Mouse (Mus musculus) heart, embryonic 14.5 days (tissue): Measurements from ENCODE around the gene Zfp952. TPM values are rescaled to one million over a fixed set of nuclear protein-coding genes. Genes with fewer than 3 reads are reported as not detected.
"Not testable (repeated sequence)": the region's sequence is repeated elsewhere in the genome, so short reads cannot be mapped to it uniquely, and the experiment has no call there.

Experiments used
- ATAC-seq: fragments of 200-750 bp; cut with Nextera tagmentation; 2 replicates; pipeline ENCODE4 v1.8.0; 2017; ENCODE audit warnings: low read depth, moderate TSS enrichment; ENCODE audit not compliant: insufficient number of reproducible peaks, insufficient read depth, low FRiP score
- H3K27ac ChIP-seq, 2 experiments: fragments of 200-500 bp in 1 of 2; fragments of 300-500 bp in 1 of 2; sonication (generic) in 1 of 2; replicated peaks in 1 of 2; 2 replicates each; pipeline ENCODE4 v1.5.1; 2012 to 2014; ENCODE audit warnings: low read depth in 2 of 2, low read length in 2 of 2, control low read depth in 1 of 2, mild to moderate bottlenecking in 1 of 2, mixed read lengths in 1 of 2; ENCODE audit not compliant: control insufficient read depth in 1 of 2, insufficient read depth in 1 of 2
- H3K27me3 ChIP-seq: fragments of 300-500 bp; sonication (generic); 2 replicates; pipeline ENCODE4 v1.6.1; 2014; ENCODE audit warnings: mild to moderate bottlenecking, low read length, control low read depth; ENCODE audit not compliant: control insufficient read depth, insufficient read depth
- H3K36me3 ChIP-seq: fragments of 300-500 bp; sonication (generic); 2 replicates; pipeline ENCODE4 v1.6.1; 2014; ENCODE audit warnings: mild to moderate bottlenecking, control low read depth, low read length, mixed read lengths; ENCODE audit not compliant: control insufficient read depth, insufficient read depth
- H3K4me1 ChIP-seq, 2 experiments: fragments of 200-500 bp in 1 of 2; fragments of 300-500 bp in 1 of 2; sonication (generic) in 1 of 2; 2 replicates each; pipeline ENCODE4 v1.6.1; 2012 to 2014; ENCODE audit warnings: low read length in 2 of 2, control low read depth in 1 of 2, mixed read lengths in 1 of 2; ENCODE audit not compliant: control insufficient read depth in 2 of 2, insufficient read depth in 2 of 2
- H3K4me2 ChIP-seq: fragments of 300-500 bp; sonication (generic); 2 replicates; pipeline ENCODE4 v1.6.1; 2014; ENCODE audit warnings: mild to moderate bottlenecking, low read length
- H3K4me3 ChIP-seq, 2 experiments: fragments of 200-500 bp in 1 of 2; fragments of 300-500 bp in 1 of 2; sonication (generic) in 1 of 2; 2 replicates each; pipeline ENCODE4 v1.5.1; 2012 to 2014; ENCODE audit warnings: low read length in 2 of 2, mild to moderate bottlenecking in 2 of 2, control low read depth in 1 of 2, low read depth in 1 of 2, moderate library complexity in 1 of 2; ENCODE audit not compliant: control insufficient read depth in 1 of 2, insufficient read depth in 1 of 2
- H3K9ac ChIP-seq: fragments of 300-500 bp; sonication (generic); 2 replicates; pipeline ENCODE4 v1.6.1; 2014; ENCODE audit warnings: mild to moderate bottlenecking, low read length
- H3K9me3 ChIP-seq: fragments of 300-500 bp; sonication (generic); 2 replicates; pipeline ENCODE4 v1.6.1; 2016; ENCODE audit warnings: low read length, control low read depth; ENCODE audit not compliant: control insufficient read depth
- WGBS: fragments of 180-500 bp; shearing (Covaris S2); extraction: QIAGEN DNeasy Blood & Tissue Kit; methylation state at CpG from one replicate; pipeline ENCODE4 v1.1.7; 2014; 5-methylcytosine and 5-hydroxymethylcytosine counted together
- polyA plus RNA-seq: library from polyadenylated mRNA; unstranded; fragments of >200 nt; fragmentation: Nextera tagmentation; extraction: Ambion mirVana; gene quantifications from 2 replicates; pipeline ENCODE4 v1.2.1, GENCODE M21; 2014

Gene Zfp952
- polyA plus RNA-seq, 1 experiment from 2014 or later = 9.5 TPM

- Histone ChIP-seq H3K4me2 (no peak overlapping the region), H3K4me1 (no peaks in the 10 kb centered on the region), H3K4me3 (no peak overlapping the region), H3K27ac (no peak overlapping the region), H3K9me3 (peaks cover 11% of the 10 kb centered on the region), H3K9ac (no peak overlapping the region), H3K27me3 (no peaks in the 10 kb centered on the region), H3K36me3 (peaks cover 20% of the 10 kb centered on the region)
- ATAC-seq = no peak
- 39% methylated on average over 9 of the region's 9 CpGs for WGBS
Observed at GRCm38 (mm10) chr17:33008337-33008736, 15.4 kb downstream of the Zfp952 start.

GRCm38 (mm10) chr17:33020434-33020833 lies 27.5 kb downstream of the Zfp952 start:
- Histone ChIP-seq H3K36me3 (peaks cover 48% of the 10 kb centered on the region), H3K9me3 (peaks cover 58% of the 10 kb centered on the region)
- H3K4me3 ChIP-seq, H3K27ac ChIP-seq, H3K4me2 ChIP-seq, H3K9ac ChIP-seq, H3K4me1 ChIP-seq, H3K27me3 ChIP-seq, ATAC-seq: not testable (repeated sequence)

- no peaks in the 10 kb centered on the region for H3K36me3 ChIP-seq
- peaks cover 3% of the 10 kb centered on the region for H3K9me3 ChIP-seq
- H3K27me3 ChIP-seq = no peaks in the 10 kb centered on the region
- H3K4me1 ChIP-seq = peaks cover 0 to 4% of the 10 kb centered on the region in 2 experiments; a peak in 2 of 4 replicates
- H3K9ac ChIP-seq = peak overlapping the region; percentile 91
- ATAC-seq = no peak
- peak overlapping the region in 1 of 2 experiments; percentile 85; a peak in 1 of 4 replicates for H3K27ac ChIP-seq
- H3K4me3 ChIP-seq = peak overlapping the region; percentile 84 to 96
- 10% methylated on average over 10 of the region's 10 CpGs for WGBS
- peak overlapping the region; percentile 69 for H3K4me2 ChIP-seq
Observed at GRCm38 (mm10) chr17:33032376-33032775, 39.4 kb downstream of the Zfp952 start.

GRCm38 (mm10) chr17:33032900-33033891 lies 40.3 kb downstream of the Zfp952 start, which contains the start of gene Zfp763:
Gene Zfp763 (minus strand): TSS chr17:33033402.
- no peaks in the 10 kb centered on the region for H3K9me3 ChIP-seq
- H3K27me3 ChIP-seq = no peaks in the 10 kb centered on the region
- H3K36me3 ChIP-seq = no peaks in the 10 kb centered on the region
- H3K4me2 ChIP-seq = peak within 1 kb of the TSS; percentile 69
- ATAC-seq = peak; percentile 91
- peak within 1 kb of the TSS; percentile 83 to 85 for H3K27ac ChIP-seq
- peak within 1 kb of the TSS; percentile 84 to 96 for H3K4me3 ChIP-seq
- H3K4me1 ChIP-seq = peaks cover 0 to 4% of the 10 kb centered on the region in 2 experiments; a peak in 2 of 4 replicates
- H3K9ac ChIP-seq = peak within 1 kb of the TSS; percentile 91
- WGBS = 3% methylated on average over 27 of the region's 27 CpGs

Other genes with a start within 250 kb of the Zfp952 start
- gene Zfp871, start 204.8 kb upstream of the Zfp952 start, polyA plus RNA-seq = 32.5 and 34.7 TPM in 2 replicates
- gene Zfp811, start 183.2 kb upstream of the Zfp952 start, polyA plus RNA-seq = 0.74 and 1.3 TPM in 2 replicates
- 9.1 and 13.0 TPM in 2 replicates for gene Zfp799, start 162.9 kb upstream of the Zfp952 start, polyA plus RNA-seq
- 6.6 and 8.4 TPM in 2 replicates for gene Zfp870, start 101.5 kb upstream of the Zfp952 start, polyA plus RNA-seq
- not detected in 2 replicates for gene Cyp4f14, start 75.8 kb upstream of the Zfp952 start, polyA plus RNA-seq
- 11.4 and 11.8 TPM in 2 replicates for gene Cyp4f13, start 45.7 kb upstream of the Zfp952 start, polyA plus RNA-seq
- gene Zfp472, start 27.3 kb upstream of the Zfp952 start, polyA plus RNA-seq = 5.0 and 5.4 TPM in 2 replicates
- gene Zfp763, start 40.3 kb downstream of the Zfp952 start, polyA plus RNA-seq = 5.5 and 6.6 TPM in 2 replicates
- gene 4921501E09Rik, start 74.9 kb downstream of the Zfp952 start, polyA plus RNA-seq = not detected in 2 replicates
- 3.9 and 7.2 TPM in 2 replicates for gene Zfp563, start 96.2 kb downstream of the Zfp952 start, polyA plus RNA-seq
- gene Morc2b, start 146.6 kb downstream of the Zfp952 start, polyA plus RNA-seq = 0.12 TPM in 1 of 2 replicates, not detected in the other
- gene Olfr55, start 175.3 kb downstream of the Zfp952 start, polyA plus RNA-seq = 0.04 TPM in 1 of 2 replicates, not detected in the other
- gene Olfr239, start 198.2 kb downstream of the Zfp952 start, polyA plus RNA-seq = not detected in 2 replicates
- gene Olfr1564, start 228.6 kb downstream of the Zfp952 start, polyA plus RNA-seq = not detected in 2 replicates